Mouse (Mus musculus) liver, adult 10 weeks (tissue): ENCODE data around the gene Gm20911. TPM values are rescaled to one million over a fixed set of nuclear protein-coding genes. Genes with fewer than 3 reads are reported as not detected.

ENCODE experiments used
- polyA plus RNA-seq: library from polyadenylated mRNA; stranded (reverse); fragments of 350-450 nt; fragmentation: Illumina TruSeq; extraction: RNeasy Lipid Tissue Mini Kit (QIAGEN cat#74804); gene quantifications from one replicate; pipeline ENCODE4 v1.2.3, GENCODE M21; 2014; ENCODE audit warnings: low read depth, low replicate concordance

Gene Gm20911
- polyA plus RNA-seq: not detected

GRCm38 (mm10) chrY:81457707-81458106, at the start of gene Gm20911:
Gene Gm20911, plus strand, starts transcription at chrY:81458007.

